Mouse (Mus musculus): ENCODE results near the gene Chic2. TPM values are rescaled to one million over a fixed set of nuclear protein-coding genes. Genes with fewer than 3 reads are reported as not detected.

Chic2 gene
- 58.4 TPM for total RNA-seq (2023)

GRCm38 (mm10) chr5:75044310-75044904, at the start of gene Chic2:
Chic2 (minus strand) TSS chr5:75044774.

DNA sequence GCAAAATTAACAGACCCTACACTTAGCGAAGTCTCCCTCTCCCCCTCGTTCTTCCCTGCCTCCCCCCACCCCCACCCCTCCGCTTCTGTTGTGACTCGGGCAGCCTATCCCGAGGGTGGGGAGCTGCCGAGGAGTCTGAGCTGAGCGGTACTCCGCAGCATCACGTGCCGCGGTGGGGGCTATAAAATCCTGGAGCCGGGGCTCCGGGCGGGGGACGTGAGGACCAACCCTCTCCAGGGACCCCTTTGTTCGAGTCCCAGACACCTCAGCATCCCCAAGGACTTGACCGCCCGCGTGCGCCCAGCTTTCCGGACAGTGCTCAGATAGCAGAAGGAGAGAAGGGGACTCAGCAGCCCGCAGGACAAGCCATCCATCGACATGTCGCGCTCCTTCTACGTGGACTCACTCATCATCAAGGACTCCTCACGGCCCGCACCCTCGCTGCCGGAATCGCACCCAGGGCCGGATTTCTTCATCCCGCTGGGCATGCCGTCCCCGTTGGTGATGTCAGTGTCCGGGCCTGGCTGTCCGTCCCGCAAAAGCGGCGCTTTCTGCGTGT, 30.9 kb upstream of the Chic2 start, which contains the start of gene Gsx2:
Gene Gsx2, plus strand, starts transcription at position 219 of the 559 bp plus-strand sequence.

Other genes with a start within 250 kb of the Chic2 start
- not detected for gene Gsx2, start 30.8 kb upstream of the Chic2 start, total RNA-seq (2023)
- gene Pdgfra, start 107.5 kb upstream of the Chic2 start, total RNA-seq (2023): not detected

All from CD8-positive naive resting alpha-beta T cell, adult 57 days (primary cell).